Mouse (Mus musculus): ENCODE measurements around the gene Tymp. TPM values are rescaled to one million over a fixed set of nuclear protein-coding genes. Genes with fewer than 3 reads are reported as not detected.

The Tymp gene
- total and polyA plus RNA-seq, 3 experiments: 0.26 to 9.9 TPM; not detected in 1

GRCm38 (mm10) chr15:89334271-89334670, 42.6 kb downstream of the Tymp start, which contains the start of gene Miox:
Gene Miox (plus strand): TSS chr15:89334398.
- no peak for DNase-seq

GRCm38 (mm10) chr15:89326441-89326840, 50.4 kb downstream of the Tymp start:
- DNase-seq: no peak

GRCm38 (mm10) chr15:89323656-89324055, 53.2 kb downstream of the Tymp start:
- no peak for DNase-seq

GRCm38 (mm10) chr15:89322670-89323522, 53.9 kb downstream of the Tymp start, which contains the start of gene Adm2:
Gene Adm2 (plus strand): TSS chr15:89322720.
- no peak for DNase-seq

Other genes with a start within 250 kb of the Tymp start
- gene Hdac10, start 248.3 kb downstream of the Tymp start, total RNA-seq (2021): 10 to 100 TPM; 10.9 to 11.2 TPM
- gene Hdac10, start 248.3 kb downstream of the Tymp start, polyA plus RNA-seq (2012; rRNA removed): 29.7 and 30.3 TPM in 2 replicates
- 10 to 100 TPM in 1 of 2 experiments, 1 to 10 TPM in 1; 6.7 to 10.2 TPM for gene Mapk12, start 236.3 kb downstream of the Tymp start, total RNA-seq (2021)
- 5.9 and 9.1 TPM in 2 replicates for gene Mapk12, start 236.3 kb downstream of the Tymp start, polyA plus RNA-seq (2012; rRNA removed)
- gene Mapk11, start 227.4 kb downstream of the Tymp start, total RNA-seq (2021): 1 to 10 TPM; 2.5 to 3.6 TPM
- 4.1 and 4.4 TPM in 2 replicates for gene Mapk11, start 227.4 kb downstream of the Tymp start, polyA plus RNA-seq (2012; rRNA removed)
- gene Plxnb2, start 196.3 kb downstream of the Tymp start, total RNA-seq (2021): 100 to 1,000 TPM in 1 of 2 experiments, 10 to 100 TPM in 1; 94.8 to 118 TPM
- gene Plxnb2, start 196.3 kb downstream of the Tymp start, polyA plus RNA-seq (2012; rRNA removed): 168 and 182 TPM in 2 replicates
- gene Dennd6b, start 180.5 kb downstream of the Tymp start, total RNA-seq (2021): 1 to 10 TPM; 5.2 to 5.7 TPM
- gene Dennd6b, start 180.5 kb downstream of the Tymp start, polyA plus RNA-seq (2012; rRNA removed): 24.0 and 24.9 TPM in 2 replicates
- gene Ppp6r2, start 165.5 kb downstream of the Tymp start, total RNA-seq (2021): 10 to 100 TPM; 38.6 to 54.4 TPM
- gene Ppp6r2, start 165.5 kb downstream of the Tymp start, polyA plus RNA-seq (2012; rRNA removed): 565 and 749 TPM in 2 replicates
- 10 to 100 TPM; 75.8 to 80.8 TPM for gene Sbf1, start 61.7 kb downstream of the Tymp start, total RNA-seq (2021)
- gene Sbf1, start 61.7 kb downstream of the Tymp start, polyA plus RNA-seq (2012; rRNA removed): 171 and 187 TPM in 2 replicates
- not detected for gene Adm2, start 54.3 kb downstream of the Tymp start, total RNA-seq (2021)
- 0.17 TPM in 1 of 2 replicates, not detected in the other for gene Adm2, start 54.3 kb downstream of the Tymp start, polyA plus RNA-seq (2012; rRNA removed)
- not detected for gene Miox, start 42.6 kb downstream of the Tymp start, total RNA-seq (2021)
- gene Miox, start 42.6 kb downstream of the Tymp start, polyA plus RNA-seq (2012; rRNA removed): 0.21 and 0.92 TPM in 2 replicates
- gene Lmf2, start 21.4 kb downstream of the Tymp start, total RNA-seq (2021): 10 to 100 TPM; 37.1 to 40.2 TPM
- 58.0 and 63.1 TPM in 2 replicates for gene Lmf2, start 21.4 kb downstream of the Tymp start, polyA plus RNA-seq (2012; rRNA removed)
- gene Ncaph2, start 21.3 kb downstream of the Tymp start, total RNA-seq (2021): 10 to 100 TPM; 61.7 to 74.8 TPM
- 101 and 102 TPM in 2 replicates for gene Ncaph2, start 21.3 kb downstream of the Tymp start, polyA plus RNA-seq (2012; rRNA removed)
- 10 to 100 TPM; 33.9 to 36.2 TPM for gene Sco2, start 3.2 kb downstream of the Tymp start, total RNA-seq (2021)
- gene Sco2, start 3.2 kb downstream of the Tymp start, polyA plus RNA-seq (2012; rRNA removed): 68.5 and 73.3 TPM in 2 replicates
- gene Odf3b, start 2.2 kb upstream of the Tymp start, total RNA-seq (2021): under 1 TPM in 1 of 2 experiments, not detected in 1; 0.52 TPM
- 2.0 TPM in 2 replicates for gene Odf3b, start 2.2 kb upstream of the Tymp start, polyA plus RNA-seq (2012; rRNA removed)
- not detected for gene Klhdc7b, start 7.9 kb upstream of the Tymp start, total RNA-seq (2021)
- not detected in 2 replicates for gene Klhdc7b, start 7.9 kb upstream of the Tymp start, polyA plus RNA-seq (2012; rRNA removed)
- gene Syce3, start 33.5 kb upstream of the Tymp start, total RNA-seq (2021): not detected
- gene Syce3, start 33.5 kb upstream of the Tymp start, polyA plus RNA-seq (2012; rRNA removed): not detected in 2 replicates
- gene Cpt1b, start 48.8 kb upstream of the Tymp start, total RNA-seq (2021): 100 to 1,000 TPM; 139 to 200 TPM
- 116 and 120 TPM in 2 replicates for gene Cpt1b, start 48.8 kb upstream of the Tymp start, polyA plus RNA-seq (2012; rRNA removed)
- 1 to 10 TPM in 1 of 2 experiments, under 1 TPM in 1; 0.95 to 2.3 TPM for gene C730034F03Rik, start 52.5 kb upstream of the Tymp start, total RNA-seq (2021)
- 0.29 and 0.52 TPM in 2 replicates for gene C730034F03Rik, start 52.5 kb upstream of the Tymp start, polyA plus RNA-seq (2012; rRNA removed)
- 1 to 10 TPM in 1 of 2 experiments, not detected in 1; 5.8 TPM for gene Gm44502, start 52.7 kb upstream of the Tymp start, total RNA-seq (2021)
- 8.2 and 10.6 TPM in 2 replicates for gene Gm44502, start 52.7 kb upstream of the Tymp start, polyA plus RNA-seq (2012; rRNA removed)
- 10 to 100 TPM; 50.7 to 66.8 TPM for gene Chkb, start 52.9 kb upstream of the Tymp start, total RNA-seq (2021)
- gene Chkb, start 52.9 kb upstream of the Tymp start, polyA plus RNA-seq (2012; rRNA removed): 39.4 and 52.6 TPM in 2 replicates
- 10 to 100 TPM in 1 of 2 experiments, 1 to 10 TPM in 1; 8.7 to 10.5 TPM for gene Mapk8ip2, start 76.9 kb upstream of the Tymp start, total RNA-seq (2021)
- gene Mapk8ip2, start 76.9 kb upstream of the Tymp start, polyA plus RNA-seq (2012; rRNA removed): 4.4 and 7.1 TPM in 2 replicates
- 10 to 100 TPM; 16.6 to 24.5 TPM for gene Arsa, start 100.4 kb upstream of the Tymp start, total RNA-seq (2021)
- 57.6 and 67.8 TPM in 2 replicates for gene Arsa, start 100.4 kb upstream of the Tymp start, polyA plus RNA-seq (2012; rRNA removed)
- gene Shank3, start 122.6 kb upstream of the Tymp start, total RNA-seq (2021): 10 to 100 TPM; 32.7 to 36.9 TPM
- gene Shank3, start 122.6 kb upstream of the Tymp start, polyA plus RNA-seq (2012; rRNA removed): 50.9 and 64.1 TPM in 2 replicates
- under 1 TPM in 1 of 2 experiments, not detected in 1; 0.26 TPM for gene Acr, start 191.3 kb upstream of the Tymp start, total RNA-seq (2021)
- gene Acr, start 191.3 kb upstream of the Tymp start, polyA plus RNA-seq (2012; rRNA removed): 1.3 and 1.5 TPM in 2 replicates
- gene Rabl2, start 214.9 kb upstream of the Tymp start, total RNA-seq (2021): 10 to 100 TPM in 1 of 2 experiments, 1 to 10 TPM in 1; 8.6 to 10.3 TPM
- gene Rabl2, start 214.9 kb upstream of the Tymp start, polyA plus RNA-seq (2012; rRNA removed): 6.4 and 7.2 TPM in 2 replicates